Mouse (Mus musculus) midbrain, embryonic 13.5 days (tissue): ENCODE measurements at regions not wholly inside any gene's neighbourhood (a gene's known extent, or its start where the extent isn't known, plus 50 kb on each side); places are given as distances from the start of the nearest gene placed in this dataset.

Experiments used
- ATAC-seq: fragments of 200-750 bp; cut with Nextera tagmentation; 2 replicates; pipeline ENCODE4 v1.8.0; 2017; ENCODE audit warnings: mild to moderate bottlenecking, moderate TSS enrichment, moderate library complexity
- H3K27ac ChIP-seq: fragments of 300-500 bp; sonication (generic); 2 replicates; pipeline ENCODE4 v1.5.1; 2015; ENCODE audit warnings: inconsistent platforms, mild to moderate bottlenecking, moderate library complexity
- H3K27me3 ChIP-seq: fragments of 300-500 bp; sonication (generic); 2 replicates; pipeline ENCODE4 v1.6.1; 2015; ENCODE audit warnings: mild to moderate bottlenecking, inconsistent platforms
- H3K36me3 ChIP-seq: fragments of 300-500 bp; sonication (generic); 2 replicates; pipeline ENCODE4 v1.6.1; 2015; ENCODE audit warnings: mild to moderate bottlenecking, inconsistent platforms
- H3K4me1 ChIP-seq: fragments of 300-500 bp; sonication (generic); replicated peaks from 2 replicates; pipeline ENCODE4 v1.6.1; 2015; ENCODE audit warnings: inconsistent platforms
- H3K4me2 ChIP-seq: fragments of 300-500 bp; sonication (generic); replicated peaks from 2 replicates; pipeline ENCODE4 v1.6.1; 2015; ENCODE audit warnings: moderate library complexity, mild to moderate bottlenecking, inconsistent platforms
- H3K4me3 ChIP-seq: fragments of 300-500 bp; sonication (generic); replicated peaks from 2 replicates; pipeline ENCODE4 v1.5.1; 2015; ENCODE audit warnings: mild to moderate bottlenecking, inconsistent platforms
- H3K9ac ChIP-seq: fragments of 300-500 bp; sonication (generic); replicated peaks from 2 replicates; pipeline ENCODE4 v1.6.1; 2015; ENCODE audit warnings: mild to moderate bottlenecking, inconsistent platforms
- H3K9me3 ChIP-seq: fragments of 300-500 bp; sonication (generic); 2 replicates; pipeline ENCODE4 v1.6.1; 2016; ENCODE audit warnings: mild to moderate bottlenecking, inconsistent platforms
- WGBS: fragments of 180-500 bp; shearing (Covaris S2); methylation state at CpG from one replicate; pipeline ENCODE4 v1.1.7; 2015; 5-methylcytosine and 5-hydroxymethylcytosine counted together

DNA sequence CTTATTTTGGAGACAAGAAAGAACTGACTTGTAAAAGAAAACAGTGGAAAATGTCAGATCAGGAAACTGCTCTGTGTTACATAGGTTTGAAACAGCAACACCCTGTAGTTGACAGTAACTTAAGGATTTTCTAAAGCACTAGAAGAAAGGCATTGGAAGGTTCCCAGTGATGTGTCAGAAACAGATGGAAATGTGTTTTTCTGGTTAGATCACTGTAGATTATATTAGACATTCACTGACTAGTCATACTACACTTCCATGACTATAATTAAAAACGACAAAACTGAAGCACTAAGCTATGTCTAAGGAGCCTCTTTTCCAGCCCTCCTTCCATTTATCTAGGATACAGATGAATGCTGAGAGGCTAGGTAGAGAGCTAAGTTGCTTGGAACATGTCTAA, 59.1 kb upstream of the Apob start:
- Histone ChIP-seq H3K27me3 (no peaks in the 10 kb centered on the region), H3K4me1 (no peaks in the 10 kb centered on the region), H3K4me2 (no peak overlapping the region), H3K9ac (no peak overlapping the region), H3K9me3 (no peaks in the 10 kb centered on the region), H3K36me3 (no peaks in the 10 kb centered on the region), H3K4me3 (no peak overlapping the region), H3K27ac (no peak overlapping the region)
- WGBS: 82% methylated on average over 1 of the region's 1 CpGs
- no peak for ATAC-seq

DNA sequence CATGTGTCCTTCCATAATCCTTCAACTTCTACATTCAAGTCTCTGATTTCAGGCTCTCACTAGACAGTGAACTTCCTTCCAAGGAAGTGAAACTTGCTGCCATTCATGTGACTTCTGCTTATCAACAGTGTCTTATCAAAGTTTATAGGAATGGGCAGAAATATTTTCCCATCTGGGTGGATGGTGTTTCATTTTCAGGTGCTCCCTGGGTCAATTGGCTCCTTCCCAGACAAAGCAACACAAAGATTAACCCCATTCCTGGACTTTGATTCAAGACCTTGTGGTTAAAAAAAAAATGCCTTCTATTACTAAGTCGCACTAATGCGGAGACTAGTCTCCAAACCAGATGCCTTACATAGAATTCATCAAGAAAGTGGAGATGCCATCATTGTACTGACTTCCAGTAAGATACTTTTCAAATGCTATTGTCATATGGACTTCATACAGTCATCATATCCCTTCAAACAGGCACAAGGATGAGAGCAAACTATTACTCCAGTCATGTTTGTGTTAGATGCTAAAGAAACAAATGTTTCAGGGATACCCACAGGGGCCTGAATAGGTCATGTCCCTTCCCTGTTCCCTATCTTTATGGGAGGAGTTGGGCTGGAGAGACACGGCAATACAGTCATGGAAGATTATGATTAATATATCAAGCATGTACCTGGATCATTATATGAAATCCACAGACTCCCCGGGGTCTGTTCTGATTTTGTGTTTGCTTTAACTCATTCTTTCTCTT, 58.3 kb upstream of the Apob start:
- no peaks in the 10 kb centered on the region for H3K4me1 ChIP-seq
- H3K4me3 ChIP-seq: no peak overlapping the region
- no peaks in the 10 kb centered on the region for H3K27me3 ChIP-seq
- no peaks in the 10 kb centered on the region for H3K9me3 ChIP-seq
- ATAC-seq: no peak
- WGBS: 88% methylated on average over 4 of the region's 4 CpGs
- no peak overlapping the region for H3K27ac ChIP-seq
- H3K9ac ChIP-seq: no peak overlapping the region
- H3K4me2 ChIP-seq: no peak overlapping the region
- no peaks in the 10 kb centered on the region for H3K36me3 ChIP-seq

DNA sequence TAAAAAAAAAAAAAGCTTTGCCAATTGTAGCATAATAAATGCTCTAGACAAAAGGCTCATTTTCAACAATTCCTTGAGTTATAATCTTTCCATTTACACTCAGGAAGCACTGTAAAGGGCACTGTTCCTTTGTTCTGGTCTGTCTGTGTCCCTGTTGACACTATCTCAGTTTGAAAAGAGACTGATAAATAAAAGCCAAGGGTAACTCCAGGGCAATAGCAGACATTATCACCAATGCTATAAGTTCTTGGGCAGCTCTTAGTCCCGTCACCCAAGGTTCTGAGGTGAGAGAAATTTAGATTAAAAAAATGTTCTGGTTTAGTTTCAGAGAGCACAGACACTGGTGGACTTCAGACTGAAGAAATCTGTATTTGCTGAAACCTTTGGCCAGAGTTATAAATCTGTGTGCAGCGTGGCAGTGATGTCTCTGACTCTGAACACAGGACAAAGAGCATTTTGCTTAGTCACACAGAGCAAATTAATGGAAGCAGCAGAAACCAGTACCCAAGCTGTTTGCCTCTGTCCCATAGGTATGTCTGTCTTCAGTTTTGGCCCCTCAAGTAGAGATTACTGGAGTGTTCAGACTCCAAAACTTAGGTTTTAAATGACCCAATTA, 57.6 kb upstream of the Apob start:
- H3K27ac ChIP-seq: no peak overlapping the region

DNA sequence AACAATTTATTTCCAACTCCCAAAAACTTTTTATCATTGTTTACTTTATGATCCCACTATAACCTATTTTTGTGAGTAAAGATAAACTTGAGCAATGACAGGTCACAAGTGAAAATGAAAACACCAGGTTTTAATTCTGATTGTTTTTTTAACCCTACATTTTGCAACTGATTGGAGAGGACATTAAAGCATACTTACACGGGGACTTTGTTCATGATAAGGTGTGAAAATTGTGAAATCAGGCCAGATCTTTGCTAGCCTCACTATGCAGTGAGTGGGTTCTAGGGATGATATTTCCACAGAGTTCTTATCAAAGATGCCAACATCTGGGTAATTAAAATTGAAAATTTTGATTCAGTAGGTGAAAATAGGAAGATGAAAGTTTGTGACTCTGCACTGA, 56.6 kb upstream of the Apob start:
- no peak overlapping the region for H3K4me2 ChIP-seq
- no peaks in the 10 kb centered on the region for H3K4me1 ChIP-seq
- no peaks in the 10 kb centered on the region for H3K9me3 ChIP-seq
- H3K27ac ChIP-seq: no peak overlapping the region
- WGBS: 86% methylated on average over 1 of the region's 1 CpGs
- H3K4me3 ChIP-seq: no peak overlapping the region
- no peak for ATAC-seq
- H3K27me3 ChIP-seq: no peaks in the 10 kb centered on the region
- H3K36me3 ChIP-seq: no peaks in the 10 kb centered on the region
- H3K9ac ChIP-seq: no peak overlapping the region

More for the DNA sequence above, 57.6 kb upstream of the Apob start:
- Histone ChIP-seq H3K4me2 (no peak overlapping the region), H3K27me3 (no peaks in the 10 kb centered on the region), H3K9me3 (no peaks in the 10 kb centered on the region), H3K9ac (no peak overlapping the region), H3K4me3 (no peak overlapping the region), H3K36me3 (no peaks in the 10 kb centered on the region), H3K4me1 (no peaks in the 10 kb centered on the region)
- 85% methylated on average over 2 of the region's 2 CpGs for WGBS
- no peak for ATAC-seq
